Mouse (Mus musculus): ENCODE data around the gene Sfi1. TPM values are rescaled to one million over a fixed set of nuclear protein-coding genes. Genes with fewer than 3 reads are reported as not detected.
"Not testable (repeated sequence)": the region's sequence is repeated elsewhere in the genome, so short reads cannot be mapped to it uniquely, and the experiment has no call there.

Sfi1 gene
- total RNA-seq (2015; ENCODE audit: low replicate concordance), result 0.42 and 0.72 TPM in 2 replicates
- 1.1 and 18.9 TPM in 2 replicates for total RNA-seq (2017; ENCODE audit: low replicate concordance)

DNA sequence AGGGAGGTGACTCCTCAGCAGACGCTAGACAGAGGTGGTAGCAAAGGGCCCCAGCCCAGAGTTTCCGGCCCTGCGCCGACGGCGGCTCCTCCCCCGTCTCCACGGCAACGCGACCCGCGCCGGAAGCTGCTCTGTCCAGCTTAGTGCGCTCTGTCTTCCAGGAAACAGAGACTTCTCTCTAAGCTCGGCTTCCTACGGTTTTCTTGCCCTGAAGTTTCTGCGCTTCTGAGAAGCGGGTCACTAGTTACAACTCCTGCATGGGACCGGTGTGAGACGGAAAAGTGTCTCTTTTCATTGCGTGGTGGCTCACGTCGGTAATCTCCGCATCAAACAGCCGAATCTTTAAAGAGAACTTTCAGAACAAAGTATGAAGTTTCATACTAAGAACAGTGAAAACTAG, at the start of gene Sfi1:
Gene Sfi1, minus strand, starts transcription at position 101 of the 400 bp plus-strand sequence.
- ATAC-seq (replicated peaks; ENCODE audit: low FRiP score, poor library complexity, severe bottlenecking), result no peak

DNA sequence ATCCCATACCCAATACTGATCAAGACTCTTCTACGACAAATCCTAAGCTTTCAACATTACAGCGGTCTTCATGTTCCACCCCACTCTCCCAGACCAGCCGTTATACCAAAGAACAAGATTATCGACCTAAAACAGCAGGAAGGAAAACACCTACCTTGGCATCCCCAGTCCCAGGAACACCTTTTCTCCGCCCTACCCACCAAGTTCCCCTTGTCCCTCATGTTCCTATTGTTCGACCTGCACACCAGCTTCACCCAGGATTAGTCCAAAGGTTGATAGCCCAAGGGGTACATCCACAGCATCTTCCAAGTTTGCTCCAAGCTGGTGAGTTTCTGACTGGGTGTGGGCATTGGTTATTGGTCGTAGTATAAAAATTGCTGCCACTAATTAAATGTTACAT, 49.1 kb upstream of the Sfi1 start:
- ATAC-seq (replicated peaks; ENCODE audit: low FRiP score, poor library complexity, severe bottlenecking), result no peak

DNA sequence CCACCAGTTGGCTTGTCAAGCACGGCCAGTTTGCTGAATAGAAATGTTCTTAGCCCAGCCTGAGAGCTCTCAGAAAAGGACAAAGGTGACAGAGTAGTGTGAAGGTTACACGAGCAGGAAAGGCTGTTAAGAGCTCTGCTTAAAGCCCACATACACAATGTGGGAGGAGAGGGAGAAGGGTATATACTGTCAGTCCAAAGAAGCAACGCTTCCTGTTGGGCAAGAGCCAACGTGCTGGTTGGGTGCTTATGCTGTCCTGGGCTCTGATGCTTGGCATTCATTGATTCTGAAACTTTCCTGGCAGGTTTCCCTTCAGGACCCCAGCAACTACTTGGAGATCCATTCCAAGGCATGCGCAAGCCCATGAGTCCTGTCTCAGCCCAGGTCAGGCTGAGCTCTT, 42.0 kb upstream of the Sfi1 start:
- no peak for ATAC-seq (replicated peaks; ENCODE audit: low FRiP score, poor library complexity, severe bottlenecking)

GRCm38 (mm10) chr11:3233704-3234103, 40.4 kb upstream of the Sfi1 start:
- no peak for ATAC-seq (replicated peaks; ENCODE audit: low FRiP score, poor library complexity, severe bottlenecking)

GRCm38 (mm10) chr11:3232248-3232647, 39.0 kb upstream of the Sfi1 start:
- no peak for ATAC-seq (replicated peaks; ENCODE audit: low FRiP score, poor library complexity, severe bottlenecking)

DNA sequence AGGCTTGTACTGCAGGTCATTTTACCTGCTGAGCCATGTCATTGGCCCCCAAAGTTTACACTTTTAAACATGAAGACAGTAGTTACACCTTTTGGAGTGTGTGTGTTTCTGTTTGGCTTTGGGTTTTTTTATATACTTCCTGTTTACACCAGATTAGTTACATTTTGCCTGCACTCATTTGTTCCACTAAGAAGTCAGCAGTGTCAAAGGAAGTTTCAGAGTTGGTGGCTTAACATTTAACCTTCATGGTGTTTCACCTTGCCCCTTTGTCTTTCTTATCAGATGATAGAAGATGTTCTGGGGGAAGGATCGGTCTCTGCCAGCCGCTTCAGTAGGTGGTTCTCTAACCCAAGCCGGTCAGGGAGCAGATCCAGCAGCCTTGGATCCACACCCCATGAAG, 33.9 kb upstream of the Sfi1 start:
- no peak for ATAC-seq (replicated peaks; ENCODE audit: low FRiP score, poor library complexity, severe bottlenecking)

DNA sequence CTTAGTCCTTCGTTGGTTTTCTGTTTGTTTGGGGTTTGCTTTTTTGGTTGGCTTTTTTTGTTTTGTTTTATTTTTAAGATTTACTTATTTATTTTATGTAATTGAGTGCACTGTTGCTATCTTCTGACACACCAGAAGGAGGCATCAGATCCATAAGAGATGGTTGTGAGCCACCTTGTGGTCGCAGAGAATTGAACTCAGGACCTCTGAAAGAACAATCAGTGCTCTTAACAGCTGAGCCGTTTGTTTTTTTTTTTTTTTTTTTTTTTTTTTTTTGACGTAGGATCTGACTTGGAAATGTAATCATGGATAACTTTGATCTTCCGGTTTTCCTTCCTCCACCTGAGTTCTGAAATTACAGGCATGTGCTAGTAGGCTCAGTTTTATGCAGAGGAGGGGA, 29.8 kb upstream of the Sfi1 start:
- no peak for ATAC-seq (replicated peaks; ENCODE audit: low FRiP score, poor library complexity, severe bottlenecking)

DNA sequence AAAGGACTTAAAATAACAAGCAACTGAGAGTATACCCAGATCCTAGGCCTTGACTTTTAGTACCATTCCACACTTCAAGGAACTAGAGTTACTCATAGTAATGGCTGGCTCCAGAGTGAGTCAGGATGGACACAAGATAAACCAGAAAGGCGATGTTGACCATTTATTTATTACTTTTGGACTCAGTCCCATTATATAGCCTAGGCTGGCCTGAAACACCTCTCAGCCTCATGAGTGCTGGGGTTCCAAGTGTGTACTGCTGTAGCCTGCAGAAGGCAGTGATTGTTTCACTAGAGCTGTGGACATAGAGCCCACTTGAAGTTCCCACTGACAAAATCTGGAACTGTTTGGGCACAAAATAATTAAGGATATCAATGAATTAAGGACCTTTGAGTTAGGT, 19.3 kb upstream of the Sfi1 start:
- no peak for ATAC-seq (replicated peaks; ENCODE audit: low FRiP score, poor library complexity, severe bottlenecking)

DNA sequence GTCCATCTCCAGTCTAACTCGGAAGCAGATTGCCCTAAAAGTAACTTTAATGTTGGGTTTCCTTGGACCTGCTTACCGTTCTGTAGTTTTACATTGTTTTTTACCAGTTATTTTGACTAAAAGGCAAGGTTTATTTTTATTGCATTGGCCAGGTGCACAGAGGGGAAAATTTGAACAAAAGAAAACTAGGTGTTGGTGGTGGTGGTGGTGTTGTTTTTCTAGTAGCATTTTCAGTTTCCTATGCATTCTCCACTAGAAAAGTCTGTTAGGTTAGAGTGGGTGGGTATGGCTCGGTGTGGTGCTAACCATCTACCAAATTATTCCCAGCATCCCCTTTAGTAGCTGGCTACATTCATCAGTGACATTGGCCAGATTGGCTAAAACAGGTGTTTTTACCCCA, 13.5 kb upstream of the Sfi1 start:
- no peak for ATAC-seq (replicated peaks; ENCODE audit: low FRiP score, poor library complexity, severe bottlenecking)

DNA sequence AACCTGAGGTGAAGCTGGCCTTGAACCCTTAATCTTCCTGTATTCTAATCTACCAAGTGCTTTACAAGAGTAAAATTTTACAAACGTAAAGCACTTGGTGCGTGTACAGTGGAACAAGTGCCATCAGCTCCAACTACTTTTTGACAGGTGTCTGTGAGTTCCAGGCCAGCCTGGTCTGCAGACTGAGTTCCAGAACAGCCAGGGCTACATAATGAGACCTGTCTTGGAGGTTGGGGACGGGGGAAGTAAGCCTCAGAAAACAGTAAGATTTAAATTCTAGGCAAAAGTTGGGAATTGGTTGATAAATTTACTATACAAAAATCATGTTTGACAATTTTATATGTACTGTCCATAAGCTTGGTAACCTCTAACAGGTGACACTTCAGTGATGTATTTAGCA, 11.9 kb upstream of the Sfi1 start:
- no peak for ATAC-seq (replicated peaks; ENCODE audit: low FRiP score, poor library complexity, severe bottlenecking)

- no peak for ATAC-seq (replicated peaks; ENCODE audit: low FRiP score, poor library complexity, severe bottlenecking)
These were observed 10.5 kb upstream of the Sfi1 start for GRCm38 (mm10) chr11:3203771-3204170.

- ATAC-seq (replicated peaks; ENCODE audit: low FRiP score, poor library complexity, severe bottlenecking), result no peak
These were observed 9.6 kb upstream of the Sfi1 start for GRCm38 (mm10) chr11:3202781-3203441.

GRCm38 (mm10) chr11:3202231-3202701, 9.0 kb upstream of the Sfi1 start, which contains the start of gene Eif4enif1:
Gene Eif4enif1 (plus strand): TSS chr11:3202392.
- peak; percentile 54; the same call in 1 of the 2 replicates for ATAC-seq (replicated peaks; ENCODE audit: low FRiP score, poor library complexity, severe bottlenecking)

GRCm38 (mm10) chr11:3201326-3202230, 8.3 kb upstream of the Sfi1 start:
- ATAC-seq (replicated peaks; ENCODE audit: low FRiP score, poor library complexity, severe bottlenecking), result peak; percentile 7; the same call in 1 of the 2 replicates

DNA sequence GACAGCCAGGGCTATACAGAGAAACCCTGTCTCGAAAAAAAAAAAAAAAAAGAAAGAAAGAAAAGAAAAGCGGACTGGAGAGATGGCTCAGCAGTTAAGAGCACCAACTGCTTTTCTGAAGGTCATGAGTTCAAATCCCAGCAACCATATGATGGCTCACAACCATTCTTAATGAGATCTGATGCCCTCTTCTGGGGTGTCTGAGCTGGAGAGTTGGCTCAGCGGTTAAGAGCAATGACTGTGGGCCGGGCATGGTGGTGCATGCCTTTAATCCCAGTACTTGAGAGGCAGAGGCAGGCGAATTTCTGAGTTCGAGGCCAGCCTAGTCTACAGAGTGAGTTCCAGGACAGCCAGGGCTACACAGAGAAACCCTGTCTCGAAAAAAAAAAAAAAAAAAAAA, 7.4 kb upstream of the Sfi1 start:
- ATAC-seq (replicated peaks; ENCODE audit: low FRiP score, poor library complexity, severe bottlenecking), result not testable (repeated sequence)

GRCm38 (mm10) chr11:3182707-3183106, 10.6 kb downstream of the Sfi1 start:
- ATAC-seq (replicated peaks; ENCODE audit: low FRiP score, poor library complexity, severe bottlenecking), result not testable (repeated sequence)

- not testable (repeated sequence) for ATAC-seq (replicated peaks; ENCODE audit: low FRiP score, poor library complexity, severe bottlenecking)
These were observed 11.3 kb downstream of the Sfi1 start for GRCm38 (mm10) chr11:3181971-3182370.

- ATAC-seq (replicated peaks; ENCODE audit: low FRiP score, poor library complexity, severe bottlenecking), result 0 out of 2 replicates have a peak, but pooled peaks have one; percentile 2
These were observed 12.0 kb downstream of the Sfi1 start for GRCm38 (mm10) chr11:3181250-3181649.

GRCm38 (mm10) chr11:3180510-3181160, 12.6 kb downstream of the Sfi1 start:
- not testable (repeated sequence) for ATAC-seq (replicated peaks; ENCODE audit: low FRiP score, poor library complexity, severe bottlenecking)

DNA sequence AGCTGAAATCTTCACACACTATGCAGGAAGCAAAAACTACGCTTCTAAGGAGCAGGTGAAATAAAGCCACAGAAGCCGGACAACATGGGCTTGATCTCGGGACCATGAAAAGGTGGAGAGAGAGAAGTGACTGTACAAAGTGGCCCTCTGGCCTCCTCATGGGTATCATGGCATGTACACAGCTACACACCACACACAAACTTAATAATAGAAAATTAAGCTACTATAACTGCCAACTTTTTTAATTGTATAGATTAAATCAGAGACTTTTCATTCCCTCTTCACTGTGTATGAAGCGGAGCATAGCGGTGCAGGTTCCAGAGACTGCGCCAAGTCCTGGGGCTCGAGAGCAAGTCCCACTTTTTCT, 13.6 kb downstream of the Sfi1 start:
- ATAC-seq (replicated peaks; ENCODE audit: low FRiP score, poor library complexity, severe bottlenecking), result not testable (repeated sequence)
